Mouse (Mus musculus) adrenal gland, postnatal 25 days (tissue): ENCODE measurements around the gene Acsl3. TPM values are rescaled to one million over a fixed set of nuclear protein-coding genes. Genes with fewer than 3 reads are reported as not detected.

Source experiments
- DNase-seq: peaks from one replicate; pipeline ENCODE4 v3.0.0; 2021; ENCODE audit warnings: mixed read lengths
- total RNA-seq: library from RNA; stranded (reverse); gene quantifications from 2 replicates; pipeline ENCODE4 v1.2.3, GENCODE M21; 2021

The Acsl3 gene
- total RNA-seq, 1 experiment from 2014 or later = 26.9 TPM

DNA sequence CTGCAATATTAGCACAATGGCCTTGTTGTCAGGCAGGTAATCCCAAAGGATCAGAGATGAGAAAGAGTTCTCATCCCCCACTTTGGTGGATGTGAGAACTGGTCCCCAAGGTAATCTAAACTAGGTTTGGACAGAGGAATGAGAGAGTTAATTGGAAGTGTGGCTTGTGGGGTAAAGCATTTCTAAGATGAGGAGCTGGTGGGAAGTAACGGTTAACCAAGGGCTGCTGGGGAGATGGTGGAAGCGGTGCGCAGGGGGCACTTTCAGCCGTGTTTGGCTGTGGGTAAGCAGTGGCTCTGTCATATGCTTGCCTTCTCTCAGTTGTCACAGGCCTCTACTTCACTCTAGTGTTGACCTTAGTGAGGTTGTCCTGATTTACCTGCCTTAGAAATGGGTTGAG lies 85.7 kb downstream of the Acsl3 start:
- DNase-seq = no peak

DNA sequence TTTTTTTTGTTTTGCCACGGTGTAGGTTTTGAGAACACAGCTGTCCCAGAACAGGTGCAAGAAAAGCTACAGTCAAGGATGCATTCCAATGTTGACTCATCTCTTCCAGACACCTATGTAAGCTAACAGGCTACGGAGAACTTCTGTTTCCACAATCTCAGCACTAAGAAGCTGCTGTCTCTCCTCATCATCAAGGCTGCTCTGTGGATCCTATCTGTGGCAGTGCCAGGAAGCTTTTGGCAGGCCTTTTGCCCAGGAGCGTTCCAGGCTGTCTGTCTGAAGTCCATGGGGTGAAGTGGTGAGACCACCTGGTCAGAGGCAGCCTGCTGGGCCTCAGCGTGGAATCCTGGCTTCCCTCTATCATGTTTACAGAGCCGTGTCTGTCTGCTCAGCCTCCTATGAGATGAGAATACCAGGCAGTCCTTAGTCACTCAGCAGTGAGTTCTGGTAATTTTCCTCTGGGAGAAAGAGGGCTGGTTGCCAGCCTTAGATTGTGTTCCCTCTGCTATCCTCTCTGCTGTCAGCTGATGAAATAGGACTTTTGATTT lies 87.7 kb downstream of the Acsl3 start:
- peak; percentile 51 for DNase-seq

Other genes with a start within 250 kb of the Acsl3 start
- 64.8 and 64.9 TPM in 2 replicates for gene Farsb, start 168.9 kb upstream of the Acsl3 start, total RNA-seq
- 1.2 and 2.3 TPM in 2 replicates for gene Mogat1, start 146.8 kb upstream of the Acsl3 start, total RNA-seq
- 0.09 TPM in 1 of 2 replicates, not detected in the other for gene BC035947, start 145.7 kb upstream of the Acsl3 start, total RNA-seq
- 4.4 and 4.6 TPM in 2 replicates for gene Utp14b, start 213 bp downstream of the Acsl3 start, total RNA-seq
- 3.8 and 5.3 TPM in 2 replicates for gene Kcne4, start 158.9 kb downstream of the Acsl3 start, total RNA-seq